Mouse (Mus musculus) liver, postnatal 0 days (tissue): ENCODE measurements around the gene Gm10643. TPM values are rescaled to one million over a fixed set of nuclear protein-coding genes. Genes with fewer than 3 reads are reported as not detected.

Experiments
- ATAC-seq: fragments of 200-750 bp; cut with Nextera tagmentation; 2 replicates; pipeline ENCODE4 v1.8.0; 2017; ENCODE audit warnings: mild to moderate bottlenecking, moderate library complexity
- DNase-seq: peaks from one replicate; pipeline ENCODE4 v3.0.0-alpha.2; 2016
- H3K27ac ChIP-seq: fragments of 300-500 bp; sonication (generic); 2 replicates; pipeline ENCODE4 v1.5.1; 2014; ENCODE audit warnings: antibody characterized with exemption, moderate library complexity, mild to moderate bottlenecking, low read depth
- H3K27me3 ChIP-seq: fragments of 300-500 bp; sonication (generic); 2 replicates; pipeline ENCODE4 v1.6.1; 2014; ENCODE audit warnings: low read length, control low read depth, mixed read lengths; ENCODE audit not compliant: insufficient read depth
- H3K36me3 ChIP-seq: fragments of 300-500 bp; sonication (generic); replicated peaks from 2 replicates; pipeline ENCODE4 v1.6.1; 2014; ENCODE audit warnings: mild to moderate bottlenecking, control low read depth, low read length, moderate library complexity, mixed read lengths; ENCODE audit not compliant: insufficient read depth
- H3K4me1 ChIP-seq: fragments of 300-500 bp; sonication (generic); 2 replicates; pipeline ENCODE4 v1.6.1; 2014; ENCODE audit warnings: antibody characterized with exemption, mild to moderate bottlenecking, control low read depth; ENCODE audit not compliant: insufficient read depth
- H3K4me2 ChIP-seq: fragments of 300-500 bp; sonication (generic); 2 replicates; pipeline ENCODE4 v1.6.1; 2014; ENCODE audit warnings: low read depth, mild to moderate bottlenecking, low read length, moderate library complexity, mixed read lengths
- H3K4me3 ChIP-seq: fragments of 300-500 bp; sonication (generic); 2 replicates; pipeline ENCODE4 v1.5.1; 2014; ENCODE audit warnings: low read depth, low read length
- H3K9ac ChIP-seq: fragments of 300-500 bp; sonication (generic); replicated peaks from 2 replicates; pipeline ENCODE4 v1.6.1; 2014; ENCODE audit warnings: mild to moderate bottlenecking, moderate library complexity
- H3K9me3 ChIP-seq: fragments of 300-500 bp; sonication (generic); 2 replicates; pipeline ENCODE4 v1.6.1; 2016; ENCODE audit warnings: mild to moderate bottlenecking, control low read depth, low read length, mixed read lengths
- CTCF ChIP-seq: sonication (generic); IDR thresholded peaks from 2 replicates; pipeline ENCODE4 v1.5.1; 2016; ENCODE audit warnings: antibody characterized with exemption, low read depth
- EP300 ChIP-seq: IDR thresholded peaks from 2 replicates; pipeline ENCODE4 v1.6.1; 2016; ENCODE audit warnings: antibody characterized with exemption, low read depth, mild to moderate bottlenecking
- WGBS: fragments of 180-500 bp; shearing (Covaris S2); extraction: QIAGEN DNeasy Blood & Tissue Kit; methylation state at CpG from one replicate; pipeline ENCODE4 v1.1.7; 2014; ENCODE audit not compliant: insufficient replicate concordance; 5-methylcytosine and 5-hydroxymethylcytosine counted together
- polyA plus RNA-seq: library from polyadenylated mRNA; unstranded; fragments of >200 nt; fragmentation: Nextera tagmentation; extraction: Ambion mirVana; gene quantifications from 2 replicates; pipeline ENCODE4 v1.2.1, GENCODE M21; 2015

The Gm10643 gene
- polyA plus RNA-seq, 1 experiment from 2014 or later: 0.36 TPM

DNA sequence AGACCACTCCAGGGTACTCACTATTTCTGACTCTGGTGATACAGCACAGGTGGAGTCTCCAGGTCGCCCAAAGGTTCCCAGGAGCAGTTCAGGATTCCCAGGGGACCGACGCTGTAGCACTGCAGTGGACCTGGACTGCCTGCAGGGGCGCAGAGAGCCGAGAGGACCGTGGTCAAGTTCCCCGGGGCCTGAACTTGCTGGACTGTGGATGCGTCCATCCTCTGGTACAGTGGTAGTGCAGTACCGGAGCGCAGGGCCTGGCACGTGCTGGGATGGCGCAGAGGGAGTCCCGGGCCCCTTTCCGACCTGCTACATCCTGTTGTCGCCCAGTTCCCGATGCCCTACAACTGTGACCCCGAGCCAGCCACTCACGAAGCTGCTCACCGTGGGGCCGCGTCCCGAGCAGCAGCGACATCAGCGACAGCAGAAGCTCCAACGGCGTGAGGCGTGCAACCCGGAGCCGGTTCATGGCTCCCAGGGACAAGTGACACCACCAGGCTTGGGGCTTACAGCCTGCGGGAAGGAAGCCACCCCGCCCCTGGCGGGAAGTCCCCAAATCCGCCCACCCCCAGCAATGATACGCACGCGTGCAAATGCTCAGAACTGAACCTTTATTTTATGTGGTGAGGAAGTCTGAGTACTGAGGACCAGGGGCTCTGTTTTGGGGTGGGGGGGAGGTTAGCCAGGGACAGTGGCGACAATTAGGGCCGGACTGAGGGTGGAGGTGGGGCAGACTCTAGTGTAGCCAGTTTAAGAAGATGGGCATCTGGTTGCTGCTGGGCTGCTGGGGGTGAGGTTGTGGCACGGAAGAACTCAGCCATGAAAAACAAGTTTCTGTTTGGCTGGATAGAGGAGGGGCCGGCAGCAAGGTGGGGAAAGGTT lies 22.6 kb downstream of the Gm10643 start, which contains the start of gene Il27ra:
Gene Il27ra, minus strand, starts transcription at position 524 of the 882 bp plus-strand sequence.
- Histone ChIP-seq H3K27me3 (peaks cover 44% of the 10 kb centered on the region), H3K4me2 (peak within 1 kb of the TSS; percentile 67), H3K9me3 (no peaks in the 10 kb centered on the region), H3K4me1 (peaks cover 3% of the 10 kb centered on the region; the same call in 1 of the 2 replicates), H3K9ac (peak within 1 kb of the TSS; percentile 35; the same call in 1 of the 2 replicates), H3K36me3 (no peaks in the 10 kb centered on the region), H3K4me3 (peak within 1 kb of the TSS; percentile 41), H3K27ac (no peak within 1 kb of the TSS)
- TF ChIP-seq EP300 (no peak), CTCF (peak; percentile 78)
- WGBS: 3% methylated on average over 38 of the region's 40 CpGs
- peak; percentile 73 for ATAC-seq
- DNase-seq: peak; percentile 74

DNA sequence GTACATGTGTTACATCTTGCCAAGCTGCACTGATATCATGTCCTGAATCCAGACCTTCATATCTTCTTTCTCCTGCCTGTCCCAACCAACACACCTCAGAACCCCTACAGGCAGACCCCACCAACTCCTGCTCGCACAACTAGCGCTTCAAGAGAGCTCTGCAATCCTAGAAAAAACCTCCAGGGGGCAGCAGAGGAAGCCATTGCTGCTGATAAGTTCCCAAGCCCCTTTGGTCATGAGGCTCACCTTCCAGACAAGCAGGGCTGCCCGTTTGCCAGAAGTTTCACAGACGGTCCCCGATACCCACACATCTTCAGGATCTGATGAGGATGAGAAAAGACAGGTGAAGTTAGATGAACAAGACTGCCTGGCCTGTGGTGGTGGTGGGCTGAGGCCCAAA lies 25.9 kb downstream of the Gm10643 start:
- Histone ChIP-seq H3K4me3 (no peak overlapping the region), H3K4me2 (no peak overlapping the region), H3K9ac (no peak overlapping the region), H3K27me3 (peaks cover 32% of the 10 kb centered on the region), H3K36me3 (no peaks in the 10 kb centered on the region), H3K27ac (no peak overlapping the region), H3K9me3 (no peaks in the 10 kb centered on the region), H3K4me1 (peaks cover 3% of the 10 kb centered on the region; the same call in 1 of the 2 replicates)
- no peak for ATAC-seq
- no peak for TF ChIP-seq EP300
- peak; percentile 90 for TF ChIP-seq CTCF
- 7% methylated on average over 5 of the region's 5 CpGs for WGBS
- DNase-seq: peak; percentile 80

- Histone ChIP-seq H3K36me3 (no peaks in the 10 kb centered on the region), H3K4me3 (no peak overlapping the region), H3K4me1 (peaks cover 3% of the 10 kb centered on the region; the same call in 1 of the 2 replicates), H3K9ac (no peak overlapping the region), H3K27ac (no peak overlapping the region), H3K4me2 (no peak overlapping the region), H3K27me3 (peaks cover 21% of the 10 kb centered on the region), H3K9me3 (no peaks in the 10 kb centered on the region)
- ATAC-seq (no peak), DNase-seq (no peak)
- WGBS: 76% methylated on average over 5 of the region's 5 CpGs
- TF ChIP-seq EP300 (no peak), CTCF (no peak)
Observed at GRCm38 (mm10) chr8:84038015-84038414, 26.9 kb downstream of the Gm10643 start.

DNA sequence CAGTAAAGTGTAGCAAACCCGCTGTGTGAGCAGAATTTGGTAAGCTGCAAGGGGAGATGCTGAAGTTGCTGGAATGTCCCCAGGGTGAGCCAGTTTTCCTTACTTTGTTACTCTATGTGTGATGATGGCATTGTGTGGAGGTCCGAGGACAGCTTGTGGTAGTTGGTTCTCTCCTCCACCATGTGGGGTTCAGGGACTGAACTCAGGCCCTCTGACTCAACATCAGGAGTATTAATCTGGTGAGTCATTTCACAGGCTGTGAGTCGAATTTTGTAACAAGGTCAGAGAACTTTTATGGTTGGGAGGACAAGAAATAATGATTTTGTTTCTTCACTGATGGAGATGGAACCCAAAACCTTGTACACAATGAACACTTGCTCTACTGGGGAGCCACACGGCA lies 32.2 kb downstream of the Gm10643 start:
- H3K4me2 ChIP-seq: no peak overlapping the region
- 70% methylated on average over 4 of the region's 4 CpGs for WGBS
- H3K27ac ChIP-seq: no peak overlapping the region
- H3K4me3 ChIP-seq: no peak overlapping the region
- TF ChIP-seq EP300 (no peak), CTCF (no peak)
- no peaks in the 10 kb centered on the region for H3K4me1 ChIP-seq
- DNase-seq (no peak), ATAC-seq (no peak)
- H3K9ac ChIP-seq: no peak overlapping the region
- no peaks in the 10 kb centered on the region for H3K9me3 ChIP-seq
- H3K27me3 ChIP-seq: peaks cover 9% of the 10 kb centered on the region
- no peaks in the 10 kb centered on the region for H3K36me3 ChIP-seq

DNA sequence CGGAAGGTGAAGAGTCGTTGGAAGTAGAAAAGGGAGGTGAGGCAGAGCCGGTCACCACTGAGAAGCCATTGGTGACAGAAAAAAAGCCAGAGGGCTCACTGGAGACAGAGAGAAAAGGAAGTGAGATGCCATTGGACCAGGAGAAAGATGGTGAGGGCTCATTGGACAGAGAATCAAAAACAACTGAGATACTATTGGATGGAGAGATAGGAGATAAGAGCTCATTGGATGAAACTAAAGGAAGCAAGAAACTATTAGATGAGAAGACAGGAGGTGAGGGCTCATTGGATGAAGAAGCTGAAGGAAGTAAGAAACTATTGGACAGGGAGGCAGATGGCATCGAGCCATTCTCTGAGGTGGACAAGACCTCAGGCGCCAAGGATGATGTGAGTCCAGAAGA lies 35.7 kb downstream of the Gm10643 start:
- WGBS: 68% methylated on average over 5 of the region's 5 CpGs
- DNase-seq (no peak), ATAC-seq (no peak)
- H3K4me1 ChIP-seq: peaks cover 4% of the 10 kb centered on the region
- H3K27ac ChIP-seq: no peak overlapping the region
- H3K9ac ChIP-seq: no peak overlapping the region
- TF ChIP-seq EP300 (no peak), CTCF (no peak)
- H3K4me3 ChIP-seq: no peak overlapping the region
- no peak overlapping the region for H3K4me2 ChIP-seq
- H3K9me3 ChIP-seq: no peaks in the 10 kb centered on the region
- no peaks in the 10 kb centered on the region for H3K36me3 ChIP-seq
- H3K27me3 ChIP-seq: peaks cover 40% of the 10 kb centered on the region

GRCm38 (mm10) chr8:84027449-84027848 lies 37.5 kb downstream of the Gm10643 start:
- TF ChIP-seq CTCF (no peak), EP300 (no peak)
- DNase-seq: peak; percentile 42
- Histone ChIP-seq H3K9ac (no peak overlapping the region), H3K9me3 (no peaks in the 10 kb centered on the region), H3K27ac (no peak overlapping the region), H3K4me2 (no peak overlapping the region), H3K36me3 (no peaks in the 10 kb centered on the region), H3K27me3 (peaks cover 43% of the 10 kb centered on the region), H3K4me3 (no peak overlapping the region), H3K4me1 (peaks cover 4% of the 10 kb centered on the region)
- WGBS: 14% methylated on average over 10 of the region's 10 CpGs
- no peak for ATAC-seq
